Mouse (Mus musculus) ES-E14 (cell line): ENCODE results near the gene Pmpcb.

ENCODE experiments used
- CHD2 ChIP-seq: IDR thresholded peaks from 2 replicates; pipeline ENCODE4 v1.6.1; 2014; ENCODE audit warnings: mild to moderate bottlenecking, low read depth, low read length, inconsistent platforms
- MAFK ChIP-seq: IDR thresholded peaks from 2 replicates; pipeline ENCODE4 v1.6.1; 2014; ENCODE audit warnings: mild to moderate bottlenecking, low read depth, low read length, inconsistent platforms; ENCODE audit not compliant: insufficient read depth
- ZC3H11A ChIP-seq: IDR thresholded peaks from 2 replicates; pipeline ENCODE4 v1.6.1; 2012; ENCODE audit warnings: low read depth, mild to moderate bottlenecking, inconsistent platforms, low read length, borderline replicate concordance

DNA sequence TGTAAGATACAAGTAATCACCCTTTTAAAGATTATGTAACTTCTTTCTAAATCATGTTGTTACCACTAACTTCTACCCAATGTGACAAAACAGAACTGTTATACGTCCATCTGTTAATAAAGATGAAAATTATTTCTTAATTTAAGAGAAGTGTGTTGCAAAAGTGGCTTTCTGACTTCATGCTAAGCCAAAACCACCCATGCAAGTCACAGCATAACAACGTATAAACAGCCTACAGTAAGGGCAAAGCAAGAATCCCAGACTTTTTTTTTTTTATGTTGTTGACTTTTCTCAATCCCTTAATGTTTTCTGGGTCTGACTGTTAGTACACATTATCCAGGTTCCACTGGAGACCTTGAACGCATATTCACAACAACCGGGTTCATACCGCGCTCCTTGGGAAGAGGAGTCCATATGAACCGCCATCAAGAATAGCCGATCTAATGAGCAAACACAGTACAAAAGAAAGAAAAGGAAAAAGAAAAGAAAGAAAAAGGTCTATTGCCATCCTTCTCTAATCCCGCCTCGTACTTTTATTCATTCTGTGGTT is 36.6 kb upstream of the Pmpcb start:
- no peak for TF ChIP-seq CHD2
- TF ChIP-seq MAFK: no peak
- TF ChIP-seq ZC3H11A: no peak
